Mouse (Mus musculus) lung, adult 2 months (tissue): Measurements from ENCODE around the gene Hmox1.

Experiments
- CTCF ChIP-seq: fragments of 200-500 bp; IDR thresholded peaks from 2 replicates; pipeline ENCODE4 v1.5.1; 2011; ENCODE audit warnings: mild to moderate bottlenecking, low read length, control low read depth; ENCODE audit not compliant: insufficient read depth
- POLR2A ChIP-seq: fragments of 200-500 bp; IDR thresholded peaks from 2 replicates; pipeline ENCODE4 v1.6.1; 2011; ENCODE audit warnings: low read depth, mild to moderate bottlenecking, control low read depth, low read length, borderline replicate concordance; ENCODE audit errors: extremely low read depth

DNA sequence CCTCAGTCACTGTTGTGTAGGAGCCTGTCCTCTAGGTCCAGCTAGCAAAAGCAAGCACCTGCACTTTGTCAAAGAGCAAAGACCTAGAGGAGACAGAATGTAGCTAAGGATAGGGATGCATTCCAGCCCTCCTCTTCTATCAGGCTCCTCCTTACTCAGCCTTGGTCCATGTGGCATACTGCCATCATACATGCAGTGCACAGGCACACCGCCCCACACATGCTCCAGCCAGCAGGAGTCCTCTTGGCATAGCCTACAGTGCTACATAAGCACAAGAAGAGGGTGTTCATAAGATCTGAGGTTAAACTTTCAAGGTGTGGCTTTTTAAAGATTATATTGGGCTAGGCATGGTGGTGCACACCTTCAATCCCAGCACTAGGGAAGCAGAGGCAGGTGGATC lies 18.5 kb upstream of the Hmox1 start:
- no peak for TF ChIP-seq POLR2A
- TF ChIP-seq CTCF = no peak
